ENCODE assay signal across 15 mouse cellular contexts in the genomic region with DNA sequence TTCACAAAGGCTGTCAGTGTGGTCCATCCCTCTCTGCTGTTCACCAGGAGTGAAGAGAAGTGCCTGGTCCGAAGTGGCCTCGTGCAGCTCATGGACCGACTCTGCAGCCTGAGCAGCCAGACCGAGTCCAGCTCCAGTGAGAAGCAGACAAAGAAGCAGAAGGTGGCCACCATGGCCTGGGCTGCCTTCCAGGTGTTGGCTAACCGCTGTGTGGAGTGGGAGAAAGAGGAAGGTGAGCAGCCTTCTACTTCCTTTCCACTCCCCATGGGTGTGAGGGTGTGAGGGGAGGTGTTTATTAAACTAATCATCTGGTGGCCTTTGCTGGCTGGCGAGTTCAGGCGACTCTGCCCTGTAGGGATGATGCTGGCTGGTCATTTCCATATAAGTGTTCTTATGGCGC.
"Had no signal": no experiment of that assay in that cellular context is flagged by ENCODE, and none has a peak within 500 bp of the region (broad histone marks: within the 10 kb centered on the region; RNA-seq: fewer than 3 reads in every experiment).

No protein-coding gene starts in this region.

- H3K4me1 ChIP-seq: kidney, embryonic 15.5 days; liver, embryonic 13.5 days; megakaryocyte, embryonic 14.5 days; midbrain, embryonic 15.5 days; neural tube, embryonic 13.5 days had no signal

- H3K4me3 ChIP-seq: kidney, embryonic 15.5 days; left cerebral cortex, adult 2 months; liver, embryonic 13.5 days; megakaryocyte, embryonic 14.5 days; midbrain, embryonic 15.5 days; neural tube, embryonic 13.5 days had no signal

- H3K27me3 ChIP-seq: kidney, embryonic 15.5 days; liver, embryonic 13.5 days; megakaryocyte, embryonic 14.5 days; midbrain, embryonic 15.5 days; neural tube, embryonic 13.5 days had no signal

- H3K9me3 ChIP-seq: kidney, embryonic 15.5 days; liver, embryonic 13.5 days; megakaryocyte, embryonic 14.5 days; midbrain, embryonic 15.5 days; neural tube, embryonic 13.5 days had no signal

- DNase-seq: kidney, adult 8-10 months; kidney, postnatal 10 days; kidney, postnatal 4 days; layer of hippocampus, postnatal 36 days; liver, embryonic 13.5 days; lung, adult 2 months; lung, postnatal 14 days; thymus, adult 18-20 months; thymus, postnatal 36 days had no signal

- H3K4me2 ChIP-seq: kidney, embryonic 15.5 days; liver, embryonic 13.5 days; midbrain, embryonic 11.5 days; midbrain, embryonic 15.5 days; neural tube, embryonic 13.5 days had no signal

- H3K9ac ChIP-seq: kidney, embryonic 15.5 days; liver, embryonic 13.5 days; midbrain, embryonic 15.5 days; neural tube, embryonic 13.5 days had no signal

- ATAC-seq: midbrain, embryonic 15.5 days had no signal

- H3K27ac ChIP-seq: kidney, embryonic 15.5 days; left cerebral cortex, adult 2 months; liver, embryonic 13.5 days; midbrain, embryonic 15.5 days; neural tube, embryonic 13.5 days had no signal
